Mouse (Mus musculus): ENCODE measurements around the gene Def8.

- no peak for TF ChIP-seq POLR2A (IDR thresholded peaks at IDR 0.05; ENCODE audit: borderline replicate concordance, low read depth, low read length)
- TF ChIP-seq CTCF (IDR thresholded peaks at IDR 0.05; ENCODE audit: low read depth, low read length), result no peak
Measured at GRCm38 (mm10) chr8:123412560-123413170, 10.7 kb upstream of the Def8 start.

Data from bone marrow macrophage, adult 2 months (primary cell).